Mouse (Mus musculus): ENCODE data around the gene Dtl. TPM values are rescaled to one million over a fixed set of nuclear protein-coding genes. Genes with fewer than 3 reads are reported as not detected.
"Not testable (repeated sequence)": the region's sequence is repeated elsewhere in the genome, so short reads cannot be mapped to it uniquely, and the experiment has no call there.

The Dtl gene
- total and polyA plus RNA-seq, 2 experiments from 2014 or later: 6.6 to 7.5 TPM

GRCm38 (mm10) chr1:191517056-191517455, 58.3 kb downstream of the Dtl start:
- H3K27ac ChIP-seq: no peak overlapping the region
- DNase-seq (ENCODE audit: low spot score) (no peak), ATAC-seq (no peak)
- H3K4me2 ChIP-seq (ENCODE audit: low read depth, low read length): no peak overlapping the region
- H3K27me3 ChIP-seq (ENCODE audit: insufficient read depth, low read length): no peaks in the 10 kb centered on the region
- no peaks in the 10 kb centered on the region for H3K4me1 ChIP-seq (ENCODE audit: insufficient read depth, low read length)
- H3K9ac ChIP-seq (replicated peaks; ENCODE audit: low read length): no peak overlapping the region
- no peak for TF ChIP-seq CTCF (IDR thresholded peaks at IDR 0.05; ENCODE audit: low read depth)
- WGBS: 53% methylated on average over 3 of the region's 3 CpGs
- no peaks in the 10 kb centered on the region for H3K36me3 ChIP-seq (ENCODE audit: insufficient read depth, low read length)
- no peaks in the 10 kb centered on the region for H3K9me3 ChIP-seq (ENCODE audit: low read length)
- no peak overlapping the region for H3K4me3 ChIP-seq (ENCODE audit: low read length)

- not testable (repeated sequence) for H3K4me3 ChIP-seq (ENCODE audit: low read length); H3K4me1 ChIP-seq (ENCODE audit: insufficient read depth, low read length); H3K9me3 ChIP-seq (ENCODE audit: low read length); H3K4me2 ChIP-seq (ENCODE audit: low read depth, low read length); DNase-seq (ENCODE audit: low spot score); H3K36me3 ChIP-seq (ENCODE audit: insufficient read depth, low read length); H3K27me3 ChIP-seq (ENCODE audit: insufficient read depth, low read length); H3K27ac ChIP-seq; H3K9ac ChIP-seq (replicated peaks; ENCODE audit: low read length); ATAC-seq
- 96% methylated on average over 2 of the region's 2 CpGs for WGBS
Observed at GRCm38 (mm10) chr1:191516351-191516750, 59.0 kb downstream of the Dtl start.

GRCm38 (mm10) chr1:191513195-191513594, 62.1 kb downstream of the Dtl start:
- no peak overlapping the region for H3K4me2 ChIP-seq (ENCODE audit: low read depth, low read length)
- DNase-seq (ENCODE audit: low spot score) (no peak), ATAC-seq (no peak)
- H3K4me3 ChIP-seq (ENCODE audit: low read length): no peak overlapping the region
- no peak for TF ChIP-seq CTCF (IDR thresholded peaks at IDR 0.05; ENCODE audit: low read depth)
- no peaks in the 10 kb centered on the region for H3K4me1 ChIP-seq (ENCODE audit: insufficient read depth, low read length)
- H3K27ac ChIP-seq: no peak overlapping the region
- H3K36me3 ChIP-seq (ENCODE audit: insufficient read depth, low read length): no peaks in the 10 kb centered on the region
- H3K9me3 ChIP-seq (ENCODE audit: low read length): no peaks in the 10 kb centered on the region
- no peaks in the 10 kb centered on the region for H3K27me3 ChIP-seq (ENCODE audit: insufficient read depth, low read length)
- no peak overlapping the region for H3K9ac ChIP-seq (replicated peaks; ENCODE audit: low read length)
- WGBS: 90% methylated on average over 4 of the region's 4 CpGs

GRCm38 (mm10) chr1:191512383-191512782, 63.0 kb downstream of the Dtl start:
- no peak for TF ChIP-seq CTCF (IDR thresholded peaks at IDR 0.05; ENCODE audit: low read depth)
- Histone ChIP-seq H3K27ac (no peak overlapping the region), H3K27me3 (ENCODE audit: insufficient read depth, low read length) (no peaks in the 10 kb centered on the region), H3K36me3 (ENCODE audit: insufficient read depth, low read length) (no peaks in the 10 kb centered on the region), H3K4me3 (ENCODE audit: low read length) (no peak overlapping the region), H3K9ac (replicated peaks; ENCODE audit: low read length) (no peak overlapping the region), H3K4me1 (ENCODE audit: insufficient read depth, low read length) (no peaks in the 10 kb centered on the region), H3K9me3 (ENCODE audit: low read length) (no peaks in the 10 kb centered on the region), H3K4me2 (ENCODE audit: low read depth, low read length) (no peak overlapping the region)
- no peak for ATAC-seq
- no peak for DNase-seq (ENCODE audit: low spot score)
- 78% methylated on average over 4 of the region's 4 CpGs for WGBS

- DNase-seq (ENCODE audit: low spot score) (no peak), ATAC-seq (no peak)
- Histone ChIP-seq H3K4me1 (ENCODE audit: insufficient read depth, low read length) (no peaks in the 10 kb centered on the region), H3K36me3 (ENCODE audit: insufficient read depth, low read length) (no peaks in the 10 kb centered on the region), H3K4me3 (ENCODE audit: low read length) (no peak overlapping the region), H3K27ac (no peak overlapping the region), H3K9me3 (ENCODE audit: low read length) (no peaks in the 10 kb centered on the region), H3K4me2 (ENCODE audit: low read depth, low read length) (no peak overlapping the region), H3K27me3 (ENCODE audit: insufficient read depth, low read length) (no peaks in the 10 kb centered on the region), H3K9ac (replicated peaks; ENCODE audit: low read length) (no peak overlapping the region)
- 92% methylated on average over 8 of the region's 8 CpGs for WGBS
- no peak for TF ChIP-seq CTCF (IDR thresholded peaks at IDR 0.05; ENCODE audit: low read depth)
Observed at GRCm38 (mm10) chr1:191511503-191511902, 63.8 kb downstream of the Dtl start.

GRCm38 (mm10) chr1:191509865-191510264, 65.5 kb downstream of the Dtl start:
- ATAC-seq (no peak), DNase-seq (ENCODE audit: low spot score) (no peak)
- no peak overlapping the region for H3K4me3 ChIP-seq (ENCODE audit: low read length)
- H3K27me3 ChIP-seq (ENCODE audit: insufficient read depth, low read length): no peaks in the 10 kb centered on the region
- WGBS: 70% methylated on average over 3 of the region's 3 CpGs
- no peak overlapping the region for H3K27ac ChIP-seq
- H3K4me2 ChIP-seq (ENCODE audit: low read depth, low read length): no peak overlapping the region
- no peaks in the 10 kb centered on the region for H3K36me3 ChIP-seq (ENCODE audit: insufficient read depth, low read length)
- no peak for TF ChIP-seq CTCF (IDR thresholded peaks at IDR 0.05; ENCODE audit: low read depth)
- H3K4me1 ChIP-seq (ENCODE audit: insufficient read depth, low read length): no peaks in the 10 kb centered on the region
- no peaks in the 10 kb centered on the region for H3K9me3 ChIP-seq (ENCODE audit: low read length)
- no peak overlapping the region for H3K9ac ChIP-seq (replicated peaks; ENCODE audit: low read length)

- Histone ChIP-seq H3K36me3 (ENCODE audit: insufficient read depth, low read length) (no peaks in the 10 kb centered on the region), H3K27ac (no peak overlapping the region), H3K9me3 (ENCODE audit: low read length) (no peaks in the 10 kb centered on the region), H3K4me3 (ENCODE audit: low read length) (no peak overlapping the region), H3K4me1 (ENCODE audit: insufficient read depth, low read length) (no peaks in the 10 kb centered on the region), H3K9ac (replicated peaks; ENCODE audit: low read length) (no peak overlapping the region), H3K27me3 (ENCODE audit: insufficient read depth, low read length) (no peaks in the 10 kb centered on the region), H3K4me2 (ENCODE audit: low read depth, low read length) (no peak overlapping the region)
- TF ChIP-seq CTCF (IDR thresholded peaks at IDR 0.05; ENCODE audit: low read depth): no peak
- DNase-seq (ENCODE audit: low spot score): no peak
- 91% methylated on average over 6 of the region's 6 CpGs for WGBS
- no peak for ATAC-seq
Observed at GRCm38 (mm10) chr1:191509131-191509530, 66.2 kb downstream of the Dtl start.

Measured in hindbrain, postnatal 0 days (tissue).